Mouse (Mus musculus): Measurements from ENCODE around the gene Myh11.
A peak's percentile ranks its signal among the peaks of the same experiment; 100 is the strongest.
"Not testable (repeated sequence)": the region's sequence is repeated elsewhere in the genome, so short reads cannot be mapped to it uniquely, and the experiment has no call there.

The Myh11 gene

GRCm38 (mm10) chr16:14162988-14163416 lies 128.2 kb downstream of the Myh11 start, which contains the start of the genes Nde1 and Marf1:
Gene Nde1 (plus strand): TSS chr16:14163275.
Gene Marf1 (minus strand): TSS chr16:14163351.
- peak; percentile 86 to 92 for DNase-seq

- DNase-seq, result peak; percentile 10 to 25
Observed at GRCm38 (mm10) chr16:14160941-14161340, 130.2 kb downstream of the Myh11 start.

GRCm38 (mm10) chr16:14159746-14160131 lies 131.4 kb downstream of the Myh11 start:
- peak; percentile 88 to 91 for DNase-seq

- peak; percentile 100 for DNase-seq
Observed at GRCm38 (mm10) chr16:14158936-14159745, 132.0 kb downstream of the Myh11 start.

- no peak for DNase-seq
Observed at GRCm38 (mm10) chr16:14158536-14158935, 132.6 kb downstream of the Myh11 start.

GRCm38 (mm10) chr16:14156312-14156711 lies 134.9 kb downstream of the Myh11 start:
- DNase-seq, result no peak

GRCm38 (mm10) chr16:14155638-14156037 lies 135.5 kb downstream of the Myh11 start:
- DNase-seq, result not testable (repeated sequence)

- no peak for DNase-seq
Observed at GRCm38 (mm10) chr16:14151718-14152117, 139.5 kb downstream of the Myh11 start.

GRCm38 (mm10) chr16:14147712-14148111 lies 143.5 kb downstream of the Myh11 start:
- DNase-seq, result no peak

Measured in cerebellum, postnatal 10 days (tissue).